Mouse (Mus musculus) lung, embryonic 16.5 days (tissue): ENCODE measurements at regions not wholly inside any gene's neighbourhood (a gene's known extent, or its start where the extent isn't known, plus 50 kb on each side); places are given as distances from the start of the nearest gene placed in this dataset.

ENCODE experiments used
- ATAC-seq: fragments of 200-750 bp; cut with Nextera tagmentation; 2 replicates; pipeline ENCODE4 v1.8.0; 2017; ENCODE audit warnings: low read depth, mild to moderate bottlenecking, moderate library complexity
- H3K27ac ChIP-seq: fragments of 300-500 bp; sonication (generic); 2 replicates; pipeline ENCODE4 v1.5.1; 2014; ENCODE audit warnings: mild to moderate bottlenecking, control low read depth, low read length
- H3K27me3 ChIP-seq: fragments of 300-500 bp; sonication (generic); 2 replicates; pipeline ENCODE4 v1.6.1; 2014; ENCODE audit warnings: low read depth, low read length, mixed read lengths; ENCODE audit not compliant: control insufficient read depth, insufficient read depth
- H3K36me3 ChIP-seq: fragments of 300-500 bp; sonication (generic); 2 replicates; pipeline ENCODE4 v1.6.1; 2014; ENCODE audit warnings: low read length; ENCODE audit not compliant: control insufficient read depth, insufficient read depth
- H3K4me1 ChIP-seq: fragments of 300-500 bp; sonication (generic); replicated peaks from 2 replicates; pipeline ENCODE4 v1.6.1; 2014; ENCODE audit warnings: low read length, mixed read lengths; ENCODE audit not compliant: control insufficient read depth, insufficient read depth
- H3K4me2 ChIP-seq: fragments of 300-500 bp; sonication (generic); 2 replicates; pipeline ENCODE4 v1.6.1; 2014; ENCODE audit warnings: low read depth, low read length, control low read depth
- H3K4me3 ChIP-seq: fragments of 300-500 bp; sonication (generic); 2 replicates; pipeline ENCODE4 v1.5.1; 2014; ENCODE audit warnings: mild to moderate bottlenecking, low read length, control low read depth
- H3K9ac ChIP-seq: fragments of 300-500 bp; sonication (generic); 2 replicates; pipeline ENCODE4 v1.6.1; 2014; ENCODE audit warnings: low read length, control low read depth
- H3K9me3 ChIP-seq: fragments of 300-500 bp; sonication (generic); 2 replicates; pipeline ENCODE4 v1.6.1; 2016; ENCODE audit warnings: low read length; ENCODE audit not compliant: control insufficient read depth
- WGBS: fragments of 180-500 bp; shearing (Covaris S2); extraction: QIAGEN DNeasy Blood & Tissue Kit; methylation state at CpG from one replicate; pipeline ENCODE4 v1.1.7; 2014; 5-methylcytosine and 5-hydroxymethylcytosine counted together

GRCm38 (mm10) chr16:56399541-56399940 is 78.1 kb upstream of the Abi3bp start:
- H3K9ac ChIP-seq: no peak overlapping the region
- no peak overlapping the region for H3K4me2 ChIP-seq
- WGBS: 72% methylated on average over 4 of the region's 4 CpGs
- ATAC-seq: peak; percentile 57
- no peaks in the 10 kb centered on the region for H3K36me3 ChIP-seq
- peaks cover 3% of the 10 kb centered on the region; the same call in 1 of the 2 replicates for H3K4me1 ChIP-seq
- no peaks in the 10 kb centered on the region for H3K27me3 ChIP-seq
- no peak overlapping the region for H3K4me3 ChIP-seq
- H3K27ac ChIP-seq: no peak overlapping the region
- H3K9me3 ChIP-seq: no peaks in the 10 kb centered on the region

- no peak overlapping the region for H3K27ac ChIP-seq
- WGBS: 50% methylated on average over 3 of the region's 3 CpGs
- H3K27me3 ChIP-seq: no peaks in the 10 kb centered on the region
- ATAC-seq: no peak
- H3K9ac ChIP-seq: no peak overlapping the region
- no peaks in the 10 kb centered on the region for H3K9me3 ChIP-seq
- no peaks in the 10 kb centered on the region for H3K4me1 ChIP-seq
- H3K36me3 ChIP-seq: no peaks in the 10 kb centered on the region
- no peak overlapping the region for H3K4me2 ChIP-seq
- no peak overlapping the region for H3K4me3 ChIP-seq
Observed at GRCm38 (mm10) chr16:56423761-56424160, 53.9 kb upstream of the Abi3bp start.
